Mouse (Mus musculus) midbrain, postnatal 0 days (tissue): ENCODE results near the gene Gba2. TPM values are rescaled to one million over a fixed set of nuclear protein-coding genes. Genes with fewer than 3 reads are reported as not detected.

Source experiments
- ATAC-seq: fragments of 200-750 bp; cut with Nextera tagmentation; 2 replicates; pipeline ENCODE4 v1.8.0; 2017; ENCODE audit warnings: moderate number of reproducible peaks, mild to moderate bottlenecking, moderate TSS enrichment, moderate library complexity; ENCODE audit not compliant: low FRiP score
- DNase-seq: peaks from one replicate; pipeline ENCODE4 v3.0.0-alpha.2; 2015; ENCODE audit warnings: low spot score
- H3K27ac ChIP-seq: fragments of 300-500 bp; sonication (generic); 2 replicates; pipeline ENCODE4 v1.5.1; 2014; ENCODE audit warnings: low read depth, mild to moderate bottlenecking, low read length, mixed read lengths
- H3K27me3 ChIP-seq: fragments of 300-500 bp; sonication (generic); 2 replicates; pipeline ENCODE4 v1.6.1; 2014; ENCODE audit warnings: low read length, control low read depth, mixed read lengths; ENCODE audit not compliant: insufficient read depth
- H3K36me3 ChIP-seq: fragments of 300-500 bp; sonication (generic); 2 replicates; pipeline ENCODE4 v1.6.1; 2014; ENCODE audit warnings: low read length, control low read depth, mixed read lengths; ENCODE audit not compliant: insufficient read depth
- H3K4me1 ChIP-seq: fragments of 300-500 bp; sonication (generic); 2 replicates; pipeline ENCODE4 v1.6.1; 2014; ENCODE audit warnings: mild to moderate bottlenecking, control low read depth, antibody characterized with exemption, low read length, mixed read lengths; ENCODE audit not compliant: insufficient read depth
- H3K4me2 ChIP-seq: fragments of 300-500 bp; sonication (generic); 2 replicates; pipeline ENCODE4 v1.6.1; 2014; ENCODE audit warnings: low read depth, mild to moderate bottlenecking, low read length, mixed read lengths; ENCODE audit not compliant: poor library complexity, severe bottlenecking
- H3K4me3 ChIP-seq: fragments of 300-500 bp; sonication (generic); 2 replicates; pipeline ENCODE4 v1.5.1; 2014; ENCODE audit warnings: low read depth, mild to moderate bottlenecking, low read length, moderate library complexity
- H3K9ac ChIP-seq: fragments of 300-500 bp; sonication (generic); replicated peaks from 2 replicates; pipeline ENCODE4 v1.6.1; 2014; ENCODE audit warnings: mild to moderate bottlenecking, low read length, moderate library complexity, mixed read lengths; ENCODE audit not compliant: poor library complexity, severe bottlenecking
- H3K9me3 ChIP-seq: fragments of 300-500 bp; sonication (generic); 2 replicates; pipeline ENCODE4 v1.6.1; 2016; ENCODE audit warnings: low read length, control low read depth
- CTCF ChIP-seq: IDR thresholded peaks from 2 replicates; pipeline ENCODE4 v1.5.1; 2016; ENCODE audit warnings: antibody characterized with exemption, mild to moderate bottlenecking
- WGBS: fragments of 180-500 bp; shearing (Covaris S2); extraction: QIAGEN DNeasy Blood & Tissue Kit; methylation state at CpG from one replicate; pipeline ENCODE4 v1.1.7; 2014; 5-methylcytosine and 5-hydroxymethylcytosine counted together
- polyA plus RNA-seq: library from polyadenylated mRNA; unstranded; fragments of >200 nt; fragmentation: Nextera tagmentation; extraction: Ambion mirVana; gene quantifications from 2 replicates; pipeline ENCODE4 v1.2.1, GENCODE M21; 2015
- total RNA-seq: library from RNA; depleted of rRNA; stranded (reverse); fragments of >200 nt; gene quantifications from 2 replicates; pipeline ENCODE4 v1.2.3, GENCODE M21; 2014

The Gba2 gene
- total and polyA plus RNA-seq, 2 experiments from 2014 or later, result 29.3 to 47.5 TPM

- 69% methylated on average over 3 of the region's 3 CpGs for WGBS
- no peaks in the 10 kb centered on the region for H3K4me1 ChIP-seq
- no peaks in the 10 kb centered on the region for H3K27me3 ChIP-seq
- no peak for ATAC-seq
- no peaks in the 10 kb centered on the region for H3K9me3 ChIP-seq
- no peak overlapping the region for H3K4me3 ChIP-seq
- no peak overlapping the region for H3K9ac ChIP-seq
- no peak for TF ChIP-seq CTCF
- H3K4me2 ChIP-seq, result no peak overlapping the region
- no peaks in the 10 kb centered on the region for H3K36me3 ChIP-seq
- DNase-seq, result no peak
- H3K27ac ChIP-seq, result no peak overlapping the region
These were observed 13.3 kb upstream of the Gba2 start for GRCm38 (mm10) chr4:43591961-43592360.

- no peaks in the 10 kb centered on the region for H3K36me3 ChIP-seq
- H3K9me3 ChIP-seq, result no peaks in the 10 kb centered on the region
- 81% methylated on average over 5 of the region's 5 CpGs for WGBS
- H3K27me3 ChIP-seq, result no peaks in the 10 kb centered on the region
- no peak for TF ChIP-seq CTCF
- no peak overlapping the region for H3K4me2 ChIP-seq
- H3K9ac ChIP-seq, result no peak overlapping the region
- DNase-seq (no peak), ATAC-seq (no peak)
- H3K4me1 ChIP-seq, result no peaks in the 10 kb centered on the region
- no peak overlapping the region for H3K4me3 ChIP-seq
- no peak overlapping the region for H3K27ac ChIP-seq
These were observed 12.9 kb upstream of the Gba2 start for GRCm38 (mm10) chr4:43591543-43591942.

GRCm38 (mm10) chr4:43587681-43588080 is 9.0 kb upstream of the Gba2 start:
- ATAC-seq (no peak), DNase-seq (no peak)
- H3K4me1 ChIP-seq, result no peaks in the 10 kb centered on the region
- H3K27ac ChIP-seq, result no peak overlapping the region
- no peak for TF ChIP-seq CTCF
- H3K36me3 ChIP-seq, result peaks cover 20% of the 10 kb centered on the region
- no peak overlapping the region for H3K4me2 ChIP-seq
- H3K9ac ChIP-seq, result no peak overlapping the region
- 65% methylated on average over 7 of the region's 7 CpGs for WGBS
- H3K9me3 ChIP-seq, result no peaks in the 10 kb centered on the region
- H3K4me3 ChIP-seq, result no peak overlapping the region
- no peaks in the 10 kb centered on the region for H3K27me3 ChIP-seq

- Histone ChIP-seq H3K9ac (no peak overlapping the region), H3K4me1 (no peaks in the 10 kb centered on the region), H3K4me3 (no peak overlapping the region), H3K4me2 (no peak overlapping the region), H3K9me3 (no peaks in the 10 kb centered on the region), H3K36me3 (peaks cover 28% of the 10 kb centered on the region), H3K27ac (no peak overlapping the region), H3K27me3 (no peaks in the 10 kb centered on the region)
- DNase-seq (no peak), ATAC-seq (peak; percentile 55; the same call in 1 of the 2 replicates)
- WGBS, result 81% methylated on average over 8 of the region's 8 CpGs
- TF ChIP-seq CTCF, result no peak
These were observed 7.7 kb upstream of the Gba2 start for GRCm38 (mm10) chr4:43586411-43586810.

- no peaks in the 10 kb centered on the region for H3K27me3 ChIP-seq
- no peak for TF ChIP-seq CTCF
- no peak for ATAC-seq
- H3K36me3 ChIP-seq, result peaks cover 35% of the 10 kb centered on the region
- H3K27ac ChIP-seq, result no peak overlapping the region
- no peak overlapping the region for H3K9ac ChIP-seq
- no peak overlapping the region for H3K4me2 ChIP-seq
- no peak overlapping the region for H3K4me3 ChIP-seq
- no peaks in the 10 kb centered on the region for H3K9me3 ChIP-seq
- no peaks in the 10 kb centered on the region for H3K4me1 ChIP-seq
- no peak for DNase-seq
- 57% methylated on average over 9 of the region's 10 CpGs for WGBS
These were observed 7.0 kb upstream of the Gba2 start for GRCm38 (mm10) chr4:43585682-43586081.

- 69% methylated on average over 12 of the region's 12 CpGs for WGBS
These were observed 6.1 kb upstream of the Gba2 start, which contains the start of gene Msmp for GRCm38 (mm10) chr4:43584444-43585416. TSS of gene Msmp (minus strand) at chr4:43584494.

More at GRCm38 (mm10) chr4:43584444-43585416, 6.1 kb upstream of the Gba2 start, which contains the start of gene Msmp:
- Histone ChIP-seq H3K4me3 (no peak within 1 kb of the TSS), H3K4me2 (no peak within 1 kb of the TSS), H3K36me3 (peaks cover 35% of the 10 kb centered on the region), H3K27me3 (no peaks in the 10 kb centered on the region), H3K9ac (no peak within 1 kb of the TSS), H3K9me3 (no peaks in the 10 kb centered on the region), H3K27ac (no peak within 1 kb of the TSS), H3K4me1 (peaks cover 3% of the 10 kb centered on the region; the same call in 1 of the 2 replicates)
- no peak for TF ChIP-seq CTCF
- DNase-seq, result no peak
- no peak for ATAC-seq
